Mouse (Mus musculus): ENCODE results near the gene Cyren. TPM values are rescaled to one million over a fixed set of nuclear protein-coding genes. Genes with fewer than 3 reads are reported as not detected.
A peak's percentile ranks its signal among the peaks of the same experiment; 100 is the strongest.

Cyren gene
- polyA plus RNA-seq, 1 experiment from 2014 or later, result 10.5 TPM

GRCm38 (mm10) chr6:34899127-34899526 lies 21.3 kb upstream of the Cyren start:
- H3K36me3 ChIP-seq, result peaks cover 96% of the 10 kb centered on the region
- H3K9ac ChIP-seq, result no peak overlapping the region
- WGBS (ENCODE audit: insufficient replicate concordance), result 72% methylated on average over 2 of the region's 2 CpGs
- H3K4me3 ChIP-seq (replicated peaks), result no peak overlapping the region
- DNase-seq (no peak), ATAC-seq (ENCODE audit: low read depth) (peak; percentile 32; the same call in 1 of the 2 replicates)
- H3K4me1 ChIP-seq (replicated peaks), result peaks cover 35% of the 10 kb centered on the region
- H3K9me3 ChIP-seq (replicated peaks), result no peaks in the 10 kb centered on the region
- no peak overlapping the region for H3K27ac ChIP-seq
- H3K4me2 ChIP-seq, result no peak overlapping the region
- H3K27me3 ChIP-seq, result no peaks in the 10 kb centered on the region

- 82% methylated on average over 16 of the region's 16 CpGs for WGBS (ENCODE audit: insufficient replicate concordance)
- Histone ChIP-seq H3K4me1 (replicated peaks) (peaks cover 9% of the 10 kb centered on the region), H3K9me3 (replicated peaks) (no peaks in the 10 kb centered on the region), H3K4me3 (replicated peaks) (no peak overlapping the region), H3K27ac (no peak overlapping the region), H3K27me3 (no peaks in the 10 kb centered on the region), H3K4me2 (no peak overlapping the region), H3K9ac (no peak overlapping the region), H3K36me3 (peaks cover 96% of the 10 kb centered on the region)
- ATAC-seq (ENCODE audit: low read depth) (no peak), DNase-seq (no peak)
Measured at GRCm38 (mm10) chr6:34896168-34896780, 18.4 kb upstream of the Cyren start.

GRCm38 (mm10) chr6:34895569-34895968 lies 17.7 kb upstream of the Cyren start:
- WGBS (ENCODE audit: insufficient replicate concordance), result 89% methylated on average over 7 of the region's 7 CpGs
- Histone ChIP-seq H3K27ac (no peak overlapping the region), H3K4me2 (no peak overlapping the region), H3K36me3 (peaks cover 96% of the 10 kb centered on the region), H3K27me3 (no peaks in the 10 kb centered on the region), H3K4me1 (replicated peaks) (peaks cover 9% of the 10 kb centered on the region), H3K4me3 (replicated peaks) (no peak overlapping the region), H3K9me3 (replicated peaks) (no peaks in the 10 kb centered on the region), H3K9ac (no peak overlapping the region)
- ATAC-seq (ENCODE audit: low read depth) (no peak), DNase-seq (no peak)

GRCm38 (mm10) chr6:34889185-34889584 lies 11.3 kb upstream of the Cyren start:
- DNase-seq, result no peak
- 79% methylated on average over 4 of the region's 4 CpGs for WGBS (ENCODE audit: insufficient replicate concordance)

GRCm38 (mm10) chr6:34887131-34887850 lies 9.4 kb upstream of the Cyren start:
- DNase-seq (no peak), ATAC-seq (ENCODE audit: low read depth) (no peak)
- peaks cover 97% of the 10 kb centered on the region for H3K36me3 ChIP-seq
- no peaks in the 10 kb centered on the region for H3K27me3 ChIP-seq
- H3K9ac ChIP-seq, result no peak overlapping the region
- H3K27ac ChIP-seq, result no peak overlapping the region
- H3K4me3 ChIP-seq (replicated peaks), result no peak overlapping the region
- no peak overlapping the region for H3K4me2 ChIP-seq
- no peaks in the 10 kb centered on the region for H3K4me1 ChIP-seq (replicated peaks)
- 86% methylated on average over 6 of the region's 6 CpGs for WGBS (ENCODE audit: insufficient replicate concordance)
- no peaks in the 10 kb centered on the region for H3K9me3 ChIP-seq (replicated peaks)

More at GRCm38 (mm10) chr6:34889185-34889584, 11.3 kb upstream of the Cyren start:
- no peak overlapping the region for H3K27ac ChIP-seq
- H3K36me3 ChIP-seq, result peaks cover 97% of the 10 kb centered on the region
- H3K4me1 ChIP-seq (replicated peaks), result no peaks in the 10 kb centered on the region
- H3K27me3 ChIP-seq, result no peaks in the 10 kb centered on the region
- ATAC-seq (ENCODE audit: low read depth), result 0 out of 2 replicates have a peak, but pooled peaks have one; percentile 19
- H3K4me3 ChIP-seq (replicated peaks), result no peak overlapping the region
- H3K9ac ChIP-seq, result no peak overlapping the region
- no peak overlapping the region for H3K4me2 ChIP-seq
- H3K9me3 ChIP-seq (replicated peaks), result no peaks in the 10 kb centered on the region

GRCm38 (mm10) chr6:34884724-34885123 lies 6.9 kb upstream of the Cyren start:
- no peak overlapping the region for H3K27ac ChIP-seq
- no peaks in the 10 kb centered on the region for H3K9me3 ChIP-seq (replicated peaks)
- H3K4me1 ChIP-seq (replicated peaks), result no peaks in the 10 kb centered on the region
- 86% methylated on average over 7 of the region's 7 CpGs for WGBS (ENCODE audit: insufficient replicate concordance)
- ATAC-seq (ENCODE audit: low read depth) (no peak), DNase-seq (no peak)
- H3K36me3 ChIP-seq, result peaks cover 97% of the 10 kb centered on the region
- H3K9ac ChIP-seq, result no peak overlapping the region
- H3K27me3 ChIP-seq, result no peaks in the 10 kb centered on the region
- H3K4me2 ChIP-seq, result no peak overlapping the region
- no peak overlapping the region for H3K4me3 ChIP-seq (replicated peaks)

- H3K4me3 ChIP-seq (replicated peaks), result no peak overlapping the region
- H3K4me2 ChIP-seq, result no peak overlapping the region
- no peaks in the 10 kb centered on the region for H3K27me3 ChIP-seq
- H3K36me3 ChIP-seq, result peaks cover 60% of the 10 kb centered on the region
- peaks cover 39% of the 10 kb centered on the region for H3K4me1 ChIP-seq (replicated peaks)
- no peak for DNase-seq
- no peak overlapping the region for H3K9ac ChIP-seq
- 60% methylated on average over 6 of the region's 6 CpGs for WGBS (ENCODE audit: insufficient replicate concordance)
- H3K9me3 ChIP-seq (replicated peaks), result no peaks in the 10 kb centered on the region
- no peak overlapping the region for H3K27ac ChIP-seq
- ATAC-seq (ENCODE audit: low read depth), result no peak
Measured at GRCm38 (mm10) chr6:34879911-34880475, 2.1 kb upstream of the Cyren start.

GRCm38 (mm10) chr6:34879101-34879740 lies 1.4 kb upstream of the Cyren start:
- Histone ChIP-seq H3K9me3 (replicated peaks) (no peaks in the 10 kb centered on the region), H3K4me3 (replicated peaks) (no peak overlapping the region), H3K9ac (no peak overlapping the region), H3K36me3 (peaks cover 54% of the 10 kb centered on the region), H3K4me1 (replicated peaks) (peaks cover 47% of the 10 kb centered on the region), H3K27ac (peak overlapping the region; percentile 93; the same call in 1 of the 2 replicates), H3K27me3 (no peaks in the 10 kb centered on the region), H3K4me2 (0 out of 2 replicates have a peak overlapping the region, but pooled peaks have one; percentile 86)
- no peak for DNase-seq
- no peak for ATAC-seq (ENCODE audit: low read depth)
- WGBS (ENCODE audit: insufficient replicate concordance), result 83% methylated on average over 16 of the region's 16 CpGs

- ATAC-seq (ENCODE audit: low read depth), result peak; percentile 74
- Histone ChIP-seq H3K27ac (peak overlapping the region; percentile 93), H3K9ac (peak overlapping the region; percentile 91), H3K4me2 (peak overlapping the region; percentile 86), H3K36me3 (peaks cover 54% of the 10 kb centered on the region), H3K9me3 (replicated peaks) (no peaks in the 10 kb centered on the region), H3K4me3 (replicated peaks) (peak overlapping the region; percentile 83), H3K27me3 (no peaks in the 10 kb centered on the region), H3K4me1 (replicated peaks) (peaks cover 71% of the 10 kb centered on the region)
- DNase-seq, result peak; percentile 58
- WGBS (ENCODE audit: insufficient replicate concordance), result 3% methylated on average over 2 of the region's 2 CpGs
Measured at GRCm38 (mm10) chr6:34876835-34877156, 1.1 kb downstream of the Cyren start.

GRCm38 (mm10) chr6:34875966-34876834 lies 1.7 kb downstream of the Cyren start:
- WGBS (ENCODE audit: insufficient replicate concordance), result 11% methylated on average over 12 of the region's 12 CpGs

More at GRCm38 (mm10) chr6:34875966-34876834, 1.7 kb downstream of the Cyren start:
- no peaks in the 10 kb centered on the region for H3K27me3 ChIP-seq
- peak overlapping the region; percentile 91 for H3K9ac ChIP-seq
- peaks cover 72% of the 10 kb centered on the region for H3K4me1 ChIP-seq (replicated peaks)
- peaks cover 48% of the 10 kb centered on the region for H3K36me3 ChIP-seq
- ATAC-seq (ENCODE audit: low read depth), result peak; percentile 56
- peak overlapping the region; percentile 93 for H3K27ac ChIP-seq
- peak; percentile 65 for DNase-seq
- H3K9me3 ChIP-seq (replicated peaks), result no peaks in the 10 kb centered on the region
- peak overlapping the region; percentile 83 for H3K4me3 ChIP-seq (replicated peaks)
- peak overlapping the region; percentile 86 for H3K4me2 ChIP-seq

All from liver, embryonic 13.5 days (tissue).